Mouse (Mus musculus) kidney, adult 10 weeks (tissue): ENCODE results near the gene Mgmt. TPM values are rescaled to one million over a fixed set of nuclear protein-coding genes. Genes with fewer than 3 reads are reported as not detected.

Source experiments
- polyA plus RNA-seq: library from polyadenylated mRNA; stranded (reverse); fragments of 350-450 nt; fragmentation: Illumina TruSeq; extraction: RNeasy Lipid Tissue Mini Kit (QIAGEN cat#74804); gene quantifications from one replicate; pipeline ENCODE4 v1.2.3, GENCODE M21; 2014; ENCODE audit warnings: low read depth, low replicate concordance

The Mgmt gene
- polyA plus RNA-seq: 0.28 TPM

GRCm38 (mm10) chr7:136894106-136894986, at the start of gene Mgmt:
TSS of gene Mgmt (plus strand) at chr7:136894614.

